Mouse (Mus musculus): ENCODE results near the gene Tgtp2. TPM values are rescaled to one million over a fixed set of nuclear protein-coding genes. Genes with fewer than 3 reads are reported as not detected.
"Not testable (repeated sequence)": the region's sequence is repeated elsewhere in the genome, so short reads cannot be mapped to it uniquely, and the experiment has no call there.

Tgtp2 gene
- polyA plus RNA-seq, 1 experiment from 2014 or later, result 1.2 TPM

DNA sequence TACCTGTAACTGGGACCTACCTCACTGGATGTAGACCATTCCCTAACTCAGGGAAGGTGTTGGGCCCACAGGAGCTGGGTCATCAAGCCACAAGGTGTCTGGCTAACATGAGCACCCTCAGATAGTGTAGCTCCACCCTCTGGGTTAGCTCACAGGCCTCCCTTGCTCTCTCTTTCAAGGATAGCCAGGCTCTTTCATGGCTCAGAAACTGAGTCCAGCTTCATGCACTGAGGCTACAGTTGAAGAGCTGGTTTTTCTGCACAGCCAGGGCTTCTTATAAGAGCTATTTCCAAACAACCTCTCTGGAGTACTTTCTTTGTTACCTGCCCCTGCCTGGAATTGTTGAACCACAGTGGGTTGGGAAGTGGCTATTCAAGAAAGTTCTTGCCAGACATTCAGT lies 51.9 kb downstream of the Tgtp2 start:
- H3K9ac ChIP-seq (ENCODE audit: low read length); H3K4me2 ChIP-seq (replicated peaks; ENCODE audit: low read depth); H3K4me1 ChIP-seq (replicated peaks; ENCODE audit: control insufficient read depth, insufficient read depth); H3K27me3 ChIP-seq (ENCODE audit: control insufficient read depth, insufficient read depth, low read length); H3K27ac ChIP-seq (replicated peaks); ATAC-seq (ENCODE audit: low FRiP score, low TSS enrichment); H3K36me3 ChIP-seq (ENCODE audit: control insufficient read depth, insufficient read depth, low read length); DNase-seq (ENCODE audit: low spot score); H3K4me3 ChIP-seq (ENCODE audit: low read depth, low read length); H3K9me3 ChIP-seq (ENCODE audit: control insufficient read depth, low read length): not testable (repeated sequence)

Other genes starting within 250 kb of the Tgtp2 start
- gene Trim41, start 246.9 kb downstream of the Tgtp2 start, polyA plus RNA-seq (2015; fragmentation: Nextera tagmentation; extraction: Ambion mirVana), result 3.6 and 4.0 TPM in 2 replicates
- gene Trim7, start 238.1 kb downstream of the Tgtp2 start, polyA plus RNA-seq (2015; fragmentation: Nextera tagmentation; extraction: Ambion mirVana), result 3.0 and 3.4 TPM in 2 replicates
- 5.0 and 7.3 TPM in 2 replicates for gene Gm12184, start 237.6 kb downstream of the Tgtp2 start, polyA plus RNA-seq (2015; fragmentation: Nextera tagmentation; extraction: Ambion mirVana)
- 12.8 and 14.4 TPM in 2 replicates for gene Irgm1, start 192.5 kb downstream of the Tgtp2 start, polyA plus RNA-seq (2015; fragmentation: Nextera tagmentation; extraction: Ambion mirVana)
- 0.22 and 0.33 TPM in 2 replicates for gene Gm5431, start 162.0 kb downstream of the Tgtp2 start, polyA plus RNA-seq (2015; fragmentation: Nextera tagmentation; extraction: Ambion mirVana)
- 4.3 and 4.7 TPM in 2 replicates for gene Psme2b, start 118.0 kb downstream of the Tgtp2 start, polyA plus RNA-seq (2015; fragmentation: Nextera tagmentation; extraction: Ambion mirVana)
- gene Olfr56, start 85.3 kb downstream of the Tgtp2 start, polyA plus RNA-seq (2015; fragmentation: Nextera tagmentation; extraction: Ambion mirVana), result 0.15 and 0.16 TPM in 2 replicates
- gene 9930111J21Rik1, start 84.8 kb downstream of the Tgtp2 start, polyA plus RNA-seq (2015; fragmentation: Nextera tagmentation; extraction: Ambion mirVana), result 0.34 and 0.48 TPM in 2 replicates
- gene Gm12185, start 72.0 kb downstream of the Tgtp2 start, polyA plus RNA-seq (2015; fragmentation: Nextera tagmentation; extraction: Ambion mirVana), result 0.01 TPM in 1 of 2 replicates, not detected in the other
- 3.0 and 3.6 TPM in 2 replicates for gene Tgtp1, start 70.0 kb downstream of the Tgtp2 start, polyA plus RNA-seq (2015; fragmentation: Nextera tagmentation; extraction: Ambion mirVana)
- 0.40 and 0.46 TPM in 2 replicates for gene 9930111J21Rik2, start 13.0 kb downstream of the Tgtp2 start, polyA plus RNA-seq (2015; fragmentation: Nextera tagmentation; extraction: Ambion mirVana)
- gene Ifi47, start 12.4 kb upstream of the Tgtp2 start, polyA plus RNA-seq (2015; fragmentation: Nextera tagmentation; extraction: Ambion mirVana), result 10.1 and 12.7 TPM in 2 replicates
- 0.11 TPM in 1 of 2 replicates, not detected in the other for gene Olfr1396, start 50.7 kb upstream of the Tgtp2 start, polyA plus RNA-seq (2015; fragmentation: Nextera tagmentation; extraction: Ambion mirVana)
- not detected in 2 replicates for gene Olfr1395, start 78.1 kb upstream of the Tgtp2 start, polyA plus RNA-seq (2015; fragmentation: Nextera tagmentation; extraction: Ambion mirVana)
- not detected in 2 replicates for gene Olfr1394, start 90.2 kb upstream of the Tgtp2 start, polyA plus RNA-seq (2015; fragmentation: Nextera tagmentation; extraction: Ambion mirVana)
- 0.31 and 0.44 TPM in 2 replicates for gene Btnl9, start 123.0 kb upstream of the Tgtp2 start, polyA plus RNA-seq (2015; fragmentation: Nextera tagmentation; extraction: Ambion mirVana)
- 9.9 and 10.0 TPM in 2 replicates for gene Zfp62, start 139.1 kb upstream of the Tgtp2 start, polyA plus RNA-seq (2015; fragmentation: Nextera tagmentation; extraction: Ambion mirVana)
- gene Mgat1, start 180.0 kb upstream of the Tgtp2 start, polyA plus RNA-seq (2015; fragmentation: Nextera tagmentation; extraction: Ambion mirVana), result 42.7 and 43.4 TPM in 2 replicates
- not detected in 2 replicates for gene Olfr1393, start 214.1 kb upstream of the Tgtp2 start, polyA plus RNA-seq (2015; fragmentation: Nextera tagmentation; extraction: Ambion mirVana)
- gene Olfr1392, start 221.1 kb upstream of the Tgtp2 start, polyA plus RNA-seq (2015; fragmentation: Nextera tagmentation; extraction: Ambion mirVana), result 0.10 TPM in 1 of 2 replicates, not detected in the other
- gene Olfr10, start 240.5 kb upstream of the Tgtp2 start, polyA plus RNA-seq (2015; fragmentation: Nextera tagmentation; extraction: Ambion mirVana), result not detected in 2 replicates

Data from stomach, postnatal 0 days (tissue).